Mouse (Mus musculus) limb, embryonic 14.5 days (tissue): Measurements from ENCODE around the gene S100a11. TPM values are rescaled to one million over a fixed set of nuclear protein-coding genes. Genes with fewer than 3 reads are reported as not detected.

Experiments
- ATAC-seq: fragments of 200-750 bp; cut with Nextera tagmentation; 2 replicates; pipeline ENCODE4 v1.8.0; 2017; ENCODE audit warnings: low read depth, moderate number of reproducible peaks, moderate TSS enrichment; ENCODE audit not compliant: low FRiP score
- DNase-seq: peaks from one replicate; pipeline ENCODE4 v3.0.0-alpha.2; 2015; ENCODE audit warnings: low spot score
- H3K27ac ChIP-seq: fragments of 300-500 bp; sonication (generic); replicated peaks from 2 replicates; pipeline ENCODE4 v1.5.1; 2014; ENCODE audit warnings: low read depth, mild to moderate bottlenecking, low read length, moderate library complexity, mixed read lengths
- H3K27me3 ChIP-seq: fragments of 300-500 bp; sonication (generic); 2 replicates; pipeline ENCODE4 v1.6.1; 2014; ENCODE audit warnings: low read length, mixed read lengths; ENCODE audit not compliant: control insufficient read depth, insufficient read depth
- H3K36me3 ChIP-seq: fragments of 300-500 bp; sonication (generic); 2 replicates; pipeline ENCODE4 v1.6.1; 2014; ENCODE audit warnings: mild to moderate bottlenecking, low read length, moderate library complexity, mixed read lengths; ENCODE audit not compliant: control insufficient read depth, insufficient read depth
- H3K4me1 ChIP-seq: fragments of 300-500 bp; sonication (generic); 2 replicates; pipeline ENCODE4 v1.6.1; 2014; ENCODE audit warnings: antibody characterized with exemption, low read length, mixed read lengths; ENCODE audit not compliant: control insufficient read depth, insufficient read depth
- H3K4me2 ChIP-seq: fragments of 300-500 bp; sonication (generic); replicated peaks from 2 replicates; pipeline ENCODE4 v1.6.1; 2014; ENCODE audit warnings: low read depth, mild to moderate bottlenecking, low read length, moderate library complexity; ENCODE audit not compliant: severe bottlenecking
- H3K4me3 ChIP-seq: fragments of 300-500 bp; sonication (generic); replicated peaks from 2 replicates; pipeline ENCODE4 v1.5.1; 2014; ENCODE audit warnings: low read length
- H3K9ac ChIP-seq: fragments of 300-500 bp; sonication (generic); 2 replicates; pipeline ENCODE4 v1.6.1; 2014; ENCODE audit warnings: mild to moderate bottlenecking, low read depth, low read length, moderate library complexity; ENCODE audit not compliant: severe bottlenecking
- H3K9me3 ChIP-seq: fragments of 300-500 bp; sonication (generic); 2 replicates; pipeline ENCODE4 v1.6.1; 2016; ENCODE audit warnings: low read length; ENCODE audit not compliant: control insufficient read depth
- POLR2A ChIP-seq: fragments of 200-500 bp; IDR thresholded peaks from 2 replicates; pipeline ENCODE4 v1.8.0; 2012; ENCODE audit warnings: inconsistent platforms, mild to moderate bottlenecking, moderate library complexity, borderline replicate concordance; ENCODE audit not compliant: insufficient read depth, insufficient read length; ENCODE audit errors: extremely low read depth
- WGBS: fragments of 180-500 bp; shearing (Covaris S2); extraction: QIAGEN DNeasy Blood & Tissue Kit; methylation state at CpG from one replicate; pipeline ENCODE4 v1.1.7; 2014; 5-methylcytosine and 5-hydroxymethylcytosine counted together
- polyA plus RNA-seq, 2 experiments: library from polyadenylated mRNA; depleted of rRNA in 1 of 2; stranded (reverse) in 1 of 2; unstranded in 1 of 2; fragments of >200 nt; fragmentation: Nextera tagmentation in 1 of 2; extraction: Ambion mirVana in 1 of 2; gene quantifications; 2 replicates each; pipeline versions ENCODE4 v1.2.1 to v1.2.3; 2012 to 2014

The S100a11 gene
- polyA plus RNA-seq, 2 experiments, result 638 to 1,916 TPM

- DNase-seq (no peak), ATAC-seq (no peak)
- 90% methylated on average over 1 of the region's 1 CpGs for WGBS
- H3K4me2 ChIP-seq, result no peak overlapping the region
- no peaks in the 10 kb centered on the region for H3K27me3 ChIP-seq
- H3K4me1 ChIP-seq, result no peaks in the 10 kb centered on the region
- TF ChIP-seq POLR2A, result no peak
- H3K36me3 ChIP-seq, result no peaks in the 10 kb centered on the region
- H3K27ac ChIP-seq, result no peak overlapping the region
- H3K9ac ChIP-seq, result no peak overlapping the region
- no peak overlapping the region for H3K4me3 ChIP-seq
- no peaks in the 10 kb centered on the region for H3K9me3 ChIP-seq
These were observed 8.5 kb upstream of the S100a11 start for GRCm38 (mm10) chr3:93511801-93512200.

- Histone ChIP-seq H3K27ac (no peak overlapping the region), H3K9ac (no peak overlapping the region), H3K4me3 (no peak overlapping the region), H3K9me3 (no peaks in the 10 kb centered on the region), H3K27me3 (no peaks in the 10 kb centered on the region), H3K4me2 (no peak overlapping the region), H3K36me3 (no peaks in the 10 kb centered on the region), H3K4me1 (no peaks in the 10 kb centered on the region)
- DNase-seq (no peak), ATAC-seq (no peak)
- WGBS, result 77% methylated on average over 7 of the region's 7 CpGs
- TF ChIP-seq POLR2A, result no peak
These were observed 7.7 kb upstream of the S100a11 start for GRCm38 (mm10) chr3:93512386-93513101.

- Histone ChIP-seq H3K36me3 (no peaks in the 10 kb centered on the region), H3K4me1 (no peaks in the 10 kb centered on the region), H3K4me2 (no peak overlapping the region), H3K4me3 (no peak overlapping the region), H3K27me3 (no peaks in the 10 kb centered on the region), H3K9ac (no peak overlapping the region), H3K9me3 (no peaks in the 10 kb centered on the region), H3K27ac (no peak overlapping the region)
- ATAC-seq (no peak), DNase-seq (no peak)
- TF ChIP-seq POLR2A, result no peak
- 88% methylated on average over 3 of the region's 3 CpGs for WGBS
These were observed 5.7 kb upstream of the S100a11 start for GRCm38 (mm10) chr3:93514628-93515027.

GRCm38 (mm10) chr3:93517343-93517742 lies 2.9 kb upstream of the S100a11 start:
- Histone ChIP-seq H3K27me3 (no peaks in the 10 kb centered on the region), H3K27ac (no peak overlapping the region), H3K4me3 (no peak overlapping the region), H3K9me3 (no peaks in the 10 kb centered on the region), H3K4me1 (peaks cover 7% of the 10 kb centered on the region), H3K4me2 (no peak overlapping the region), H3K36me3 (no peaks in the 10 kb centered on the region), H3K9ac (no peak overlapping the region)
- no peak for DNase-seq
- TF ChIP-seq POLR2A, result no peak
- no peak for ATAC-seq
- WGBS, result 73% methylated on average over 2 of the region's 2 CpGs

- Histone ChIP-seq H3K9ac (peak overlapping the region; percentile 87; the same call in 1 of the 2 replicates), H3K36me3 (0 out of 2 replicates have a peak, but pooled peaks cover 7% of the 10 kb centered on the region), H3K4me1 (peaks cover 10% of the 10 kb centered on the region), H3K4me2 (peak overlapping the region; percentile 55), H3K4me3 (peak overlapping the region; percentile 72), H3K9me3 (no peaks in the 10 kb centered on the region), H3K27me3 (no peaks in the 10 kb centered on the region), H3K27ac (peak overlapping the region; percentile 96; the same call in 1 of the 2 replicates)
- ATAC-seq (peak; percentile 3), DNase-seq (no peak)
- 53% methylated on average over 5 of the region's 5 CpGs for WGBS
- TF ChIP-seq POLR2A, result no peak
These were observed 395 bp upstream of the S100a11 start for GRCm38 (mm10) chr3:93519856-93520329.
